Mouse (Mus musculus): Measurements from ENCODE around the gene Trp53bp2. TPM values are rescaled to one million over a fixed set of nuclear protein-coding genes. Genes with fewer than 3 reads are reported as not detected.

Trp53bp2 gene
- polyA plus RNA-seq, 1 experiment = 1.2 TPM

GRCm38 (mm10) chr1:182455080-182455479 lies 46.1 kb downstream of the Trp53bp2 start:
- H3K4me3 ChIP-seq (replicated peaks) = no peak overlapping the region
- H3K9me3 ChIP-seq = no peaks in the 10 kb centered on the region
- no peaks in the 10 kb centered on the region for H3K27me3 ChIP-seq (replicated peaks)
- peaks cover 3% of the 10 kb centered on the region; the same call in 1 of the 2 replicates for H3K4me1 ChIP-seq
- TF ChIP-seq FLI1 (IDR thresholded peaks at IDR 0.05; ENCODE audit: low read length) = no peak
- no peak for TF ChIP-seq GATA1 (IDR thresholded peaks at IDR 0.05; ENCODE audit: borderline replicate concordance, low read length)
- H3K36me3 ChIP-seq (replicated peaks; ENCODE audit: low read length) = peaks cover 56% of the 10 kb centered on the region

GRCm38 (mm10) chr1:182458556-182458955 lies 49.6 kb downstream of the Trp53bp2 start:
- peaks cover 14% of the 10 kb centered on the region for H3K4me1 ChIP-seq
- H3K27me3 ChIP-seq (replicated peaks) = no peaks in the 10 kb centered on the region

GRCm38 (mm10) chr1:182459436-182459835 lies 50.5 kb downstream of the Trp53bp2 start:
- no peaks in the 10 kb centered on the region for H3K27me3 ChIP-seq (replicated peaks)
- H3K9me3 ChIP-seq = no peaks in the 10 kb centered on the region
- TF ChIP-seq GATA1 (IDR thresholded peaks at IDR 0.05; ENCODE audit: borderline replicate concordance, low read length) (no peak), FLI1 (IDR thresholded peaks at IDR 0.05; ENCODE audit: low read length) (no peak)
- peaks cover 50% of the 10 kb centered on the region for H3K36me3 ChIP-seq (replicated peaks; ENCODE audit: low read length)
- H3K4me3 ChIP-seq (replicated peaks) = no peak overlapping the region
- H3K4me1 ChIP-seq = peaks cover 14% of the 10 kb centered on the region

More at GRCm38 (mm10) chr1:182458556-182458955, 49.6 kb downstream of the Trp53bp2 start:
- TF ChIP-seq GATA1 (IDR thresholded peaks at IDR 0.05; ENCODE audit: borderline replicate concordance, low read length) (no peak), FLI1 (IDR thresholded peaks at IDR 0.05; ENCODE audit: low read length) (no peak)
- Histone ChIP-seq H3K36me3 (replicated peaks; ENCODE audit: low read length) (peaks cover 57% of the 10 kb centered on the region), H3K4me3 (replicated peaks) (no peak overlapping the region), H3K9me3 (no peaks in the 10 kb centered on the region)

GRCm38 (mm10) chr1:182460291-182461244 lies 51.6 kb downstream of the Trp53bp2 start:
- no peaks in the 10 kb centered on the region for H3K27me3 ChIP-seq (replicated peaks)
- H3K4me1 ChIP-seq = peaks cover 11% of the 10 kb centered on the region
- no peak overlapping the region for H3K4me3 ChIP-seq (replicated peaks)
- TF ChIP-seq FLI1 (IDR thresholded peaks at IDR 0.05; ENCODE audit: low read length) (no peak), GATA1 (IDR thresholded peaks at IDR 0.05; ENCODE audit: borderline replicate concordance, low read length) (no peak)
- no peaks in the 10 kb centered on the region for H3K9me3 ChIP-seq
- peaks cover 41% of the 10 kb centered on the region for H3K36me3 ChIP-seq (replicated peaks; ENCODE audit: low read length)

- TF ChIP-seq FLI1 (IDR thresholded peaks at IDR 0.05; ENCODE audit: low read length) (no peak), GATA1 (IDR thresholded peaks at IDR 0.05; ENCODE audit: borderline replicate concordance, low read length) (no peak)
- Histone ChIP-seq H3K27me3 (replicated peaks) (no peaks in the 10 kb centered on the region), H3K9me3 (peaks cover 4% of the 10 kb centered on the region), H3K4me1 (peaks cover 11% of the 10 kb centered on the region), H3K4me3 (replicated peaks) (no peak overlapping the region), H3K36me3 (replicated peaks; ENCODE audit: low read length) (peaks cover 40% of the 10 kb centered on the region)
Measured at GRCm38 (mm10) chr1:182461261-182461660, 52.3 kb downstream of the Trp53bp2 start.

GRCm38 (mm10) chr1:182461813-182462212 lies 52.8 kb downstream of the Trp53bp2 start:
- TF ChIP-seq GATA1 (IDR thresholded peaks at IDR 0.05; ENCODE audit: borderline replicate concordance, low read length) = no peak
- no peak for TF ChIP-seq FLI1 (IDR thresholded peaks at IDR 0.05; ENCODE audit: low read length)
- peaks cover 6% of the 10 kb centered on the region for H3K9me3 ChIP-seq

GRCm38 (mm10) chr1:182465309-182465708 lies 56.3 kb downstream of the Trp53bp2 start:
- TF ChIP-seq GATA1 (IDR thresholded peaks at IDR 0.05; ENCODE audit: borderline replicate concordance, low read length) (no peak), FLI1 (IDR thresholded peaks at IDR 0.05; ENCODE audit: low read length) (no peak)
- peaks cover 6% of the 10 kb centered on the region for H3K9me3 ChIP-seq
- H3K4me3 ChIP-seq (replicated peaks) = no peak overlapping the region
- H3K27me3 ChIP-seq (replicated peaks) = no peaks in the 10 kb centered on the region
- H3K36me3 ChIP-seq (replicated peaks; ENCODE audit: low read length) = peaks cover 56% of the 10 kb centered on the region
- peaks cover 11% of the 10 kb centered on the region for H3K4me1 ChIP-seq

More at GRCm38 (mm10) chr1:182461813-182462212, 52.8 kb downstream of the Trp53bp2 start:
- no peaks in the 10 kb centered on the region for H3K27me3 ChIP-seq (replicated peaks)
- H3K36me3 ChIP-seq (replicated peaks; ENCODE audit: low read length) = peaks cover 45% of the 10 kb centered on the region
- H3K4me3 ChIP-seq (replicated peaks) = no peak overlapping the region
- H3K4me1 ChIP-seq = peaks cover 11% of the 10 kb centered on the region

GRCm38 (mm10) chr1:182465978-182466377 lies 57.0 kb downstream of the Trp53bp2 start:
- no peaks in the 10 kb centered on the region for H3K27me3 ChIP-seq (replicated peaks)
- H3K9me3 ChIP-seq = peaks cover 6% of the 10 kb centered on the region
- TF ChIP-seq GATA1 (IDR thresholded peaks at IDR 0.05; ENCODE audit: borderline replicate concordance, low read length) = no peak
- no peak for TF ChIP-seq FLI1 (IDR thresholded peaks at IDR 0.05; ENCODE audit: low read length)
- peaks cover 9% of the 10 kb centered on the region for H3K4me1 ChIP-seq
- H3K36me3 ChIP-seq (replicated peaks; ENCODE audit: low read length) = peaks cover 62% of the 10 kb centered on the region
- peak overlapping the region; percentile 35 for H3K4me3 ChIP-seq (replicated peaks)

- no peak overlapping the region for H3K4me3 ChIP-seq (replicated peaks)
- TF ChIP-seq FLI1 (IDR thresholded peaks at IDR 0.05; ENCODE audit: low read length) (no peak), GATA1 (IDR thresholded peaks at IDR 0.05; ENCODE audit: borderline replicate concordance, low read length) (no peak)
- no peaks in the 10 kb centered on the region for H3K27me3 ChIP-seq (replicated peaks)
- H3K4me1 ChIP-seq = peaks cover 9% of the 10 kb centered on the region; the same call in 1 of the 2 replicates
- peaks cover 99% of the 10 kb centered on the region for H3K36me3 ChIP-seq (replicated peaks; ENCODE audit: low read length)
- no peaks in the 10 kb centered on the region for H3K9me3 ChIP-seq
Measured at GRCm38 (mm10) chr1:182475005-182475796, 66.2 kb downstream of the Trp53bp2 start.

All from megakaryocyte, embryonic 14.5 days (primary cell).